Mouse (Mus musculus): Measurements from ENCODE around the gene Znrf2. TPM values are rescaled to one million over a fixed set of nuclear protein-coding genes. Genes with fewer than 3 reads are reported as not detected.

Znrf2 gene
- polyA plus RNA-seq, 1 experiment from 2014 or later = 5.3 TPM

DNA sequence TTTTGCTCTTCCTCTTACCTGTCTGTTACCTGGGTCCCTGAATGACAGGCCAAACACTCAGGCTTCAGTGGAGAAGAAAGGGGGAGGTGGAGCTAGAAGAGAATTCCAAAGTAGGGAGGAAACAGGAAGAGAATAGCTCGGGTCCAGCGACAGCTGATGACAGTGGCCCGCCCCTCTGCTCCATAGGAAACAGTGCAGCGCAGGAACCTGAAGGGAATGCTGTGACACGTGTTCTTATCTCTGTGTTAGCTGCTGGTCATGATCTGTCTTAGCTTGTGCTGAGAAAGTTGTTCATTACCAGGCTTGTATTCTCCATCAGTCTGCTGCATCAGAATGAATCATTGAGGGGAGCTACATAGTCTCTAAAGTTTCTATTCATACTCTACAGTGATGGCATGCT lies 60.1 kb downstream of the Znrf2 start:
- H3K9me3 ChIP-seq (replicated peaks; ENCODE audit: control insufficient read depth, low read length) = no peaks in the 10 kb centered on the region
- H3K4me2 ChIP-seq (ENCODE audit: low read depth, low read length) = no peak overlapping the region
- no peaks in the 10 kb centered on the region for H3K27me3 ChIP-seq (ENCODE audit: control insufficient read depth, insufficient read depth, low read length)
- 34% methylated on average over 5 of the region's 5 CpGs for WGBS
- H3K4me1 ChIP-seq (ENCODE audit: control insufficient read depth, insufficient read depth, low read length) = peaks cover 9% of the 10 kb centered on the region
- H3K27ac ChIP-seq (ENCODE audit: low read length) = no peak overlapping the region
- no peak for ATAC-seq (ENCODE audit: insufficient read depth, low FRiP score)
- H3K36me3 ChIP-seq (ENCODE audit: control insufficient read depth, insufficient read depth, low read length) = no peaks in the 10 kb centered on the region
- H3K4me3 ChIP-seq (replicated peaks; ENCODE audit: low read length) = no peak overlapping the region
- H3K9ac ChIP-seq (ENCODE audit: low read length) = no peak overlapping the region

DNA sequence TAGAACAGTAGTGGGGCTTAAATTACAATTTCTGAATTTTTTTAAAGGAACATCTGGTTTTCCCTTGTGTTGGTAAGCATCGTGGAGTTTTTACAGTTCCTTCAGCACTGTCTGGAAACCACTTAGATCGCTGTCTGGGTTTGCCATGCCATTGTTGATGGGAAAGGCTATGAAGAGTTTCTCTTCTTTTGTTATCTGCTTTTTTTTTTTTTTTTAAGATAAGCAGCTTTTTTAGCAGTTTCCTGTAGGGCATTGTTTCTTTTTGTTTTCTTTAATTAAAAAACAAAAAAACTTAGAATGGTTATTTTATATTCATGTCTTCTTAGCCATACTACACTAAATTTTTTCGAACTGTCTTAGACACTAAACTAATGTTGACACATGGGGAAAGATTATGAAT lies 60.9 kb downstream of the Znrf2 start:
- WGBS = 75% methylated on average over 3 of the region's 3 CpGs
- Histone ChIP-seq H3K4me3 (replicated peaks; ENCODE audit: low read length) (no peak overlapping the region), H3K9ac (ENCODE audit: low read length) (no peak overlapping the region)

DNA sequence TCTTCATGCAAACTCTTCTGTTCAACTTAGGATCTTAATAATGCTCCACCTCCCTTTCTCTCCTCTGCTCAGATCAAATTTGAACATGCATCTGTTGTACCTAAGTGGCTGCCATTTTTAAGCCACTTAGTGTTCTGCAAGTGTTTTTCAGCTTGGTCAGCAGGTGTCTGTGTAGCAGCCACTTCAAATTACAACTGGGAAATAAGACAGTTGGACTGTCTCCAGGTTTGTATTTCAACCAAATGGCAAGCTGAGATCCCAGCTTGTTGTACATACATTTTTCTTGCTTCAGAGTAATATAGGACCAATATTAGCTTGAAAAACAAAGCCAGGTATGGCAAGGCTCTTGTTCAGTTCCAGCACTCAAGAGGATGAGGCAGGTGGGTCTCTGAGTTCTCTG lies 61.8 kb downstream of the Znrf2 start:
- no peak overlapping the region for H3K4me2 ChIP-seq (ENCODE audit: low read depth, low read length)
- H3K9ac ChIP-seq (ENCODE audit: low read length) = no peak overlapping the region
- H3K27me3 ChIP-seq (ENCODE audit: control insufficient read depth, insufficient read depth, low read length) = no peaks in the 10 kb centered on the region
- no peak for ATAC-seq (ENCODE audit: insufficient read depth, low FRiP score)
- H3K4me1 ChIP-seq (ENCODE audit: control insufficient read depth, insufficient read depth, low read length) = peaks cover 5% of the 10 kb centered on the region; the same call in 1 of the 2 replicates
- no peaks in the 10 kb centered on the region for H3K9me3 ChIP-seq (replicated peaks; ENCODE audit: control insufficient read depth, low read length)
- no peak overlapping the region for H3K4me3 ChIP-seq (replicated peaks; ENCODE audit: low read length)
- no peak overlapping the region for H3K27ac ChIP-seq (ENCODE audit: low read length)
- H3K36me3 ChIP-seq (ENCODE audit: control insufficient read depth, insufficient read depth, low read length) = no peaks in the 10 kb centered on the region

More for the DNA sequence above, 60.9 kb downstream of the Znrf2 start:
- Histone ChIP-seq H3K27ac (ENCODE audit: low read length) (no peak overlapping the region), H3K27me3 (ENCODE audit: control insufficient read depth, insufficient read depth, low read length) (no peaks in the 10 kb centered on the region), H3K4me2 (ENCODE audit: low read depth, low read length) (no peak overlapping the region), H3K4me1 (ENCODE audit: control insufficient read depth, insufficient read depth, low read length) (peaks cover 9% of the 10 kb centered on the region), H3K9me3 (replicated peaks; ENCODE audit: control insufficient read depth, low read length) (no peaks in the 10 kb centered on the region), H3K36me3 (ENCODE audit: control insufficient read depth, insufficient read depth, low read length) (no peaks in the 10 kb centered on the region)
- ATAC-seq (ENCODE audit: insufficient read depth, low FRiP score) = no peak

DNA sequence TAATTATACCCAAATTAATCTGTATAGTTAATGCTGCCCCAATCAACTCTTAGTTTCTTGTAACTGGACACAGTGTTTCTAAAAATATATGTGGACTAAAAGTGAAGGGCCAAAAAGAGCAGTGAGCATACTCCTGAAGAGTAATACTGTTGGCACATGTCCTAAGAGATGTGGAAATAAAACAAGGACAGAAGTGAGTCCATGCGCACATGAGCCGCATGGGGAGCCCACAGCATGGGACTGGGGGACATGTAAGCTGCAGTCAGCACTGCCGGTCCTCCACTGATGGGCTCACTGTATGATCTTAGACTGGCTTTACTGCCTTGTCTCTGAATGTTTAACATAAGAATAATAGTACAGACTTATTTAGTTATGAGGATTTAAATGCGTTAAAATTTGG lies 63.4 kb downstream of the Znrf2 start:
- Histone ChIP-seq H3K9ac (ENCODE audit: low read length) (no peak overlapping the region), H3K27me3 (ENCODE audit: control insufficient read depth, insufficient read depth, low read length) (no peaks in the 10 kb centered on the region), H3K36me3 (ENCODE audit: control insufficient read depth, insufficient read depth, low read length) (no peaks in the 10 kb centered on the region; the same call in 1 of the 2 replicates), H3K27ac (ENCODE audit: low read length) (no peak overlapping the region), H3K4me3 (replicated peaks; ENCODE audit: low read length) (no peak overlapping the region), H3K9me3 (replicated peaks; ENCODE audit: control insufficient read depth, low read length) (no peaks in the 10 kb centered on the region), H3K4me1 (ENCODE audit: control insufficient read depth, insufficient read depth, low read length) (peaks cover 5% of the 10 kb centered on the region; the same call in 1 of the 2 replicates), H3K4me2 (ENCODE audit: low read depth, low read length) (no peak overlapping the region)
- WGBS = 82% methylated on average over 4 of the region's 4 CpGs
- ATAC-seq (ENCODE audit: insufficient read depth, low FRiP score) = no peak

DNA sequence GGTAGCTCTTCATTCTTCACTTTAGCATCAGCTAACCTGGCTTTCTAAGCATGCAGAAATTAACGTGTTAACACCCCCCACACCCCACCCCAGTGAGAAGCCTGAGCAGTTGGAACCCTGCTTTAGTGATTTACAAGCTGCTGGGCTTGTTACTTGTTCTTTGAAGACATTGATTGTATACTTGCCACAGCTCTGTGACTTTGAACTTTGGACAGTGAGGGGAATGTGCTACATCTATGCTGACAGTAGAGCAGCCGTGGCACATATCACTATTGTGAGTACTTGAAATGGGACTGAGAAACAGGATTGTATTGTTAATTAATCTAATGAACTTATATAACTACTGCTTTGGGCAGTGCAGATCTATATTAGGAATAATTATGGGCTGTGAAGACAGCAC lies 66.7 kb downstream of the Znrf2 start:
- Histone ChIP-seq H3K27ac (ENCODE audit: low read length) (no peak overlapping the region), H3K9ac (ENCODE audit: low read length) (no peak overlapping the region), H3K27me3 (ENCODE audit: control insufficient read depth, insufficient read depth, low read length) (no peaks in the 10 kb centered on the region), H3K9me3 (replicated peaks; ENCODE audit: control insufficient read depth, low read length) (no peaks in the 10 kb centered on the region), H3K36me3 (ENCODE audit: control insufficient read depth, insufficient read depth, low read length) (no peaks in the 10 kb centered on the region; the same call in 1 of the 2 replicates), H3K4me3 (replicated peaks; ENCODE audit: low read length) (no peak overlapping the region), H3K4me1 (ENCODE audit: control insufficient read depth, insufficient read depth, low read length) (no peaks in the 10 kb centered on the region), H3K4me2 (ENCODE audit: low read depth, low read length) (no peak overlapping the region)
- 69% methylated on average over 2 of the region's 2 CpGs for WGBS
- ATAC-seq (ENCODE audit: insufficient read depth, low FRiP score) = no peak

DNA sequence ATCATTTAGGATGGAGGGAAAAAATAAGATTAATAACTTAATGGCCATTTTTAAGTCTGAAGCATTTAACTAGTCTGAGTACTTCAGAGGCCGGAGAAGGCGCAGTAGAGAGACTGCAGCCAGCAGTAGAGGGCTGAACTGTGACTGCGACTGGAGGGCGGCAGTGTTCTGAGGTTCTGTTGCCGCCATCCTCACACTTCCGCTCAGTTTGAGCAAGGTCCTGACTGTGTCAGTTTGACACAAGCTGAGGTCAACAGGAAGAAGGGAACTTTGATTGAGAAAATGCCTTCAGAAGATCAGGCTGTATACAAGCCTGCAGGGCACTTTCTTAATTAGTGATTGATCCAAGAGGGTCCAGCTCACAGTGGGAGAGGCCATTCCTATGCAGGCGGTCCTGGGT lies 69.5 kb downstream of the Znrf2 start:
- no peak overlapping the region for H3K4me2 ChIP-seq (ENCODE audit: low read depth, low read length)
- ATAC-seq (ENCODE audit: insufficient read depth, low FRiP score) = no peak
- H3K27me3 ChIP-seq (ENCODE audit: control insufficient read depth, insufficient read depth, low read length) = no peaks in the 10 kb centered on the region
- WGBS = 78% methylated on average over 7 of the region's 7 CpGs
- no peaks in the 10 kb centered on the region for H3K9me3 ChIP-seq (replicated peaks; ENCODE audit: control insufficient read depth, low read length)
- no peak overlapping the region for H3K9ac ChIP-seq (ENCODE audit: low read length)
- H3K27ac ChIP-seq (ENCODE audit: low read length) = no peak overlapping the region
- no peaks in the 10 kb centered on the region for H3K4me1 ChIP-seq (ENCODE audit: control insufficient read depth, insufficient read depth, low read length)
- H3K4me3 ChIP-seq (replicated peaks; ENCODE audit: low read length) = no peak overlapping the region
- H3K36me3 ChIP-seq (ENCODE audit: control insufficient read depth, insufficient read depth, low read length) = no peaks in the 10 kb centered on the region; the same call in 1 of the 2 replicates

DNA sequence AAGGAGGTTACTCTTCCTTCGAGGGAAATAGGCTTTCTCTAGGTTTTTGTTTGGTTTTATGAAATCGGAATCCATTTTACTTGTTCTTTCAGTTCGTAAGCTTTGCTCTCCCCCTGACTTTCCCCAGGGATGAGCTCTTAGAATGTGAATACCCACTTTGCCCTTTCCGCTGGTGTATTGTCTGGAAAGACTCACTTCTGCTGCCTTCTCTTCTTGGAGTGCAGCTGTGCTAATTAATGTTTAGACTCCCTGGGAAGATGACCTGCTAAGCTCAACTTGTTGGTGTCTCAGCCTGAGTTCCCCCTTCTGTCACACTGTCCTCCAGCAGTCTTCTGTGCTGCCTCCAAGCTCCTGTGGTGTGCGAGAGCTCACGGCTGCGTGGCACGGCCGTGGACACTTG lies 73.5 kb downstream of the Znrf2 start:
- Histone ChIP-seq H3K36me3 (ENCODE audit: control insufficient read depth, insufficient read depth, low read length) (no peaks in the 10 kb centered on the region; the same call in 1 of the 2 replicates), H3K9me3 (replicated peaks; ENCODE audit: control insufficient read depth, low read length) (no peaks in the 10 kb centered on the region), H3K27me3 (ENCODE audit: control insufficient read depth, insufficient read depth, low read length) (no peaks in the 10 kb centered on the region), H3K9ac (ENCODE audit: low read length) (no peak overlapping the region), H3K4me3 (replicated peaks; ENCODE audit: low read length) (no peak overlapping the region), H3K27ac (ENCODE audit: low read length) (no peak overlapping the region), H3K4me2 (ENCODE audit: low read depth, low read length) (no peak overlapping the region), H3K4me1 (ENCODE audit: control insufficient read depth, insufficient read depth, low read length) (no peaks in the 10 kb centered on the region)
- 80% methylated on average over 9 of the region's 9 CpGs for WGBS
- no peak for ATAC-seq (ENCODE audit: insufficient read depth, low FRiP score)

DNA sequence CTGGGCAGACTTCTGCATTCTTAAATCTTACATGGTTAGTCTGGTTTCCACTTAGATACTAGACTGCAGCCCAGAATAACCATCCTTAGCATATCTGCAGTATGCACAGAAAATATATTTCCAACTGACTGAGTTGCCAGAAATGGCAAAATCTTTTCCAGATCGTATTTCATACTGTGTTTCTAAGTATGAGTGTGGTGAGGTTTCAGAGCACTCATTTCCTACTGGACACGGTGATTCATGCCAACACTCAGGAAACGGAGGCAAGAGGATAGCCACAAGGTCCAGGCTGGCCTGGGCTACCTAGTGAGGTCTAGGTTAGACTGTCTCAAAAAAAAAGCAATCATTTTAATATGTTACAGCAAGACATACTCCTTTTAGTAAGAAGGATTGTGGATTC lies 74.7 kb downstream of the Znrf2 start:
- 70% methylated on average over 3 of the region's 3 CpGs for whole genome bisulfite sequencing
- no peaks in the 10 kb centered on the region for H3K4me1 ChIP-seq (ENCODE audit: control insufficient read depth, insufficient read depth, low read length)
- no peaks in the 10 kb centered on the region for H3K27me3 ChIP-seq (ENCODE audit: control insufficient read depth, insufficient read depth, low read length)
- H3K36me3 ChIP-seq (ENCODE audit: control insufficient read depth, insufficient read depth, low read length) = no peaks in the 10 kb centered on the region
- H3K4me3 ChIP-seq (replicated peaks; ENCODE audit: low read length) = no peak overlapping the region
- ATAC-seq (ENCODE audit: insufficient read depth, low FRiP score) = no peak
- H3K9ac ChIP-seq (ENCODE audit: low read length) = no peak overlapping the region
- no peak overlapping the region for H3K4me2 ChIP-seq (ENCODE audit: low read depth, low read length)
- no peak overlapping the region for H3K27ac ChIP-seq (ENCODE audit: low read length)
- no peaks in the 10 kb centered on the region for H3K9me3 ChIP-seq (replicated peaks; ENCODE audit: control insufficient read depth, low read length)

DNA sequence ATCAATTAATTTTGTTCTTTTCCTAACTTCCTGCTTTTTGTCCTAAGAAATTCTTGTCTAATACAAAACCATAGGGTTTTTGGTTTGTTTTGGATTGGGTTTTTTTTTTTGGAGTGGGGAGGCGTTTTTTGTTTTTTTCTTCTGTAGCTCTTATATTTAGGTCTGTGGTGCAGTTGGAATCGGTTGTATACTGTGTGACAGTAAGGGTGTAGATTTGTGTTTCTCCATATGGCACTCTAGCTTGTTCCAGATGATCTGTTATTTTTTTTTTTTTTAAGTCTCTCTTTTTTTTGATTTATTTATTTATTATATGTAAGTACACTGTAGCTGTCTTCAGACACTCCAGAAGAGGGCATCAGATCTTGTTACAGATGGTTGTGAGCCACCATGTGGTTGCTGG lies 83.5 kb downstream of the Znrf2 start:
- H3K27me3 ChIP-seq (ENCODE audit: control insufficient read depth, insufficient read depth, low read length) = no peaks in the 10 kb centered on the region
- H3K4me2 ChIP-seq (ENCODE audit: low read depth, low read length) = no peak overlapping the region
- H3K9ac ChIP-seq (ENCODE audit: low read length) = no peak overlapping the region
- H3K4me3 ChIP-seq (replicated peaks; ENCODE audit: low read length) = no peak overlapping the region
- no peaks in the 10 kb centered on the region for H3K9me3 ChIP-seq (replicated peaks; ENCODE audit: control insufficient read depth, low read length)
- H3K36me3 ChIP-seq (ENCODE audit: control insufficient read depth, insufficient read depth, low read length) = no peaks in the 10 kb centered on the region
- no peak overlapping the region for H3K27ac ChIP-seq (ENCODE audit: low read length)
- H3K4me1 ChIP-seq (ENCODE audit: control insufficient read depth, insufficient read depth, low read length) = no peaks in the 10 kb centered on the region
- no peak for ATAC-seq (ENCODE audit: insufficient read depth, low FRiP score)
- WGBS = 85% methylated on average over 2 of the region's 2 CpGs

DNA sequence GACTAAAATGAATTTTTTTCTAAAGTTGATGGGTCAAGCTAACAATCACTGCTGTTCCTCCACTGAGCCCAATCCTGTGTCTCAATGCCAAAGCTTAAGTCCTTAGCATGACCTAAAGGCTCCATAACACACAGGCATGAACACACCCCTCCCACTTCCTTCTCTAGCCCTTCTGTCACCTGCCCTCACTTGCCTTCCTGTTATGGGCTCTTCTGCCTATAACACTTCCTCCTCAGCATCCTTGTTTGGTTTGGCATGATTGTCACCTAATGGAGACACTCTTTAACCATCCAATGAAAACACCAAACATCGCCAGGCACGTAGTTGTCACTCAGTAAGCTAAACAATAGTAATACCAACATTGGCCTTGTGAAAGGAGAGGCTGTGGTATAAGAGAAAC lies 85.8 kb downstream of the Znrf2 start:
- Histone ChIP-seq H3K9me3 (replicated peaks; ENCODE audit: control insufficient read depth, low read length) (no peaks in the 10 kb centered on the region), H3K9ac (ENCODE audit: low read length) (no peak overlapping the region), H3K4me2 (ENCODE audit: low read depth, low read length) (no peak overlapping the region), H3K27me3 (ENCODE audit: control insufficient read depth, insufficient read depth, low read length) (no peaks in the 10 kb centered on the region), H3K36me3 (ENCODE audit: control insufficient read depth, insufficient read depth, low read length) (no peaks in the 10 kb centered on the region), H3K4me1 (ENCODE audit: control insufficient read depth, insufficient read depth, low read length) (no peaks in the 10 kb centered on the region), H3K4me3 (replicated peaks; ENCODE audit: low read length) (no peak overlapping the region), H3K27ac (ENCODE audit: low read length) (no peak overlapping the region)
- WGBS = 74% methylated on average over 2 of the region's 2 CpGs
- no peak for ATAC-seq (ENCODE audit: insufficient read depth, low FRiP score)

Measured in stomach, embryonic 16.5 days (tissue).